Mouse (Mus musculus) liver, embryonic 15.5 days (tissue): ENCODE measurements around the gene Mras. TPM values are rescaled to one million over a fixed set of nuclear protein-coding genes. Genes with fewer than 3 reads are reported as not detected.

ENCODE experiments used
- ATAC-seq: fragments of 200-750 bp; cut with Nextera tagmentation; 2 replicates; pipeline ENCODE4 v1.8.0; 2017; ENCODE audit warnings: moderate number of reproducible peaks, mild to moderate bottlenecking, moderate library complexity; ENCODE audit not compliant: insufficient read depth
- H3K27ac ChIP-seq: fragments of 300-500 bp; sonication (generic); replicated peaks from 2 replicates; pipeline ENCODE4 v1.5.1; 2015; ENCODE audit warnings: mild to moderate bottlenecking, inconsistent platforms
- H3K27me3 ChIP-seq: fragments of 300-500 bp; sonication (generic); 2 replicates; pipeline ENCODE4 v1.6.1; 2015; ENCODE audit warnings: mild to moderate bottlenecking, inconsistent platforms
- H3K36me3 ChIP-seq: fragments of 300-500 bp; sonication (generic); replicated peaks from 2 replicates; pipeline ENCODE4 v1.6.1; 2015; ENCODE audit warnings: moderate library complexity, mild to moderate bottlenecking, inconsistent platforms
- H3K4me1 ChIP-seq: fragments of 300-500 bp; sonication (generic); replicated peaks from 2 replicates; pipeline ENCODE4 v1.6.1; 2015; ENCODE audit warnings: inconsistent platforms
- H3K4me2 ChIP-seq: fragments of 300-500 bp; sonication (generic); 2 replicates; pipeline ENCODE4 v1.6.1; 2015; ENCODE audit warnings: moderate library complexity, mild to moderate bottlenecking, inconsistent platforms
- H3K4me3 ChIP-seq: fragments of 300-500 bp; sonication (generic); replicated peaks from 2 replicates; pipeline ENCODE4 v1.5.1; 2015; ENCODE audit warnings: mild to moderate bottlenecking, inconsistent platforms
- H3K9ac ChIP-seq: fragments of 300-500 bp; sonication (generic); 2 replicates; pipeline ENCODE4 v1.6.1; 2015; ENCODE audit warnings: moderate library complexity, mild to moderate bottlenecking, inconsistent platforms
- H3K9me3 ChIP-seq: fragments of 300-500 bp; sonication (generic); replicated peaks from 2 replicates; pipeline ENCODE4 v1.6.1; 2016; ENCODE audit warnings: inconsistent platforms
- WGBS: fragments of 180-500 bp; shearing (Covaris S2); methylation state at CpG from one replicate; pipeline ENCODE4 v1.1.7; 2015; ENCODE audit warnings: mixed read lengths; ENCODE audit not compliant: insufficient replicate concordance; 5-methylcytosine and 5-hydroxymethylcytosine counted together
- polyA plus RNA-seq: library from polyadenylated mRNA; unstranded; fragments of >200 nt; fragmentation: Nextera tagmentation; extraction: Ambion mirVana; gene quantifications from 2 replicates; pipeline ENCODE4 v1.2.1, GENCODE M21; 2015

Mras gene
- polyA plus RNA-seq, 1 experiment from 2014 or later, result 3.2 TPM

- Histone ChIP-seq H3K4me3 (no peak overlapping the region), H3K9me3 (no peaks in the 10 kb centered on the region), H3K27me3 (peaks cover 60% of the 10 kb centered on the region), H3K4me2 (no peak overlapping the region), H3K4me1 (peaks cover 19% of the 10 kb centered on the region), H3K36me3 (no peaks in the 10 kb centered on the region), H3K9ac (no peak overlapping the region), H3K27ac (no peak overlapping the region)
- WGBS, result 52% methylated on average over 12 of the region's 12 CpGs
- no peak for ATAC-seq
Measured at GRCm38 (mm10) chr9:99437781-99438565, 792 bp upstream of the Mras start.

GRCm38 (mm10) chr9:99436182-99437030 is 775 bp downstream of the Mras start:
- Histone ChIP-seq H3K9ac (peak overlapping the region; percentile 43), H3K27ac (no peak overlapping the region), H3K4me1 (peaks cover 30% of the 10 kb centered on the region), H3K27me3 (peaks cover 60% of the 10 kb centered on the region), H3K36me3 (no peaks in the 10 kb centered on the region), H3K9me3 (no peaks in the 10 kb centered on the region), H3K4me2 (peak overlapping the region; percentile 75), H3K4me3 (peak overlapping the region; percentile 62)
- peak; percentile 71 for ATAC-seq
- WGBS, result 1% methylated on average over 77 of the region's 86 CpGs

GRCm38 (mm10) chr9:99435619-99436181 is 1.5 kb downstream of the Mras start:
- no peaks in the 10 kb centered on the region for H3K36me3 ChIP-seq
- H3K4me2 ChIP-seq, result peak overlapping the region; percentile 75
- no peak for ATAC-seq
- WGBS, result 36% methylated on average over 16 of the region's 16 CpGs
- no peak overlapping the region for H3K27ac ChIP-seq
- H3K27me3 ChIP-seq, result peaks cover 60% of the 10 kb centered on the region
- H3K4me1 ChIP-seq, result peaks cover 30% of the 10 kb centered on the region
- no peaks in the 10 kb centered on the region for H3K9me3 ChIP-seq
- peak overlapping the region; percentile 62 for H3K4me3 ChIP-seq
- H3K9ac ChIP-seq, result peak overlapping the region; percentile 43; the same call in 1 of the 2 replicates

DNA sequence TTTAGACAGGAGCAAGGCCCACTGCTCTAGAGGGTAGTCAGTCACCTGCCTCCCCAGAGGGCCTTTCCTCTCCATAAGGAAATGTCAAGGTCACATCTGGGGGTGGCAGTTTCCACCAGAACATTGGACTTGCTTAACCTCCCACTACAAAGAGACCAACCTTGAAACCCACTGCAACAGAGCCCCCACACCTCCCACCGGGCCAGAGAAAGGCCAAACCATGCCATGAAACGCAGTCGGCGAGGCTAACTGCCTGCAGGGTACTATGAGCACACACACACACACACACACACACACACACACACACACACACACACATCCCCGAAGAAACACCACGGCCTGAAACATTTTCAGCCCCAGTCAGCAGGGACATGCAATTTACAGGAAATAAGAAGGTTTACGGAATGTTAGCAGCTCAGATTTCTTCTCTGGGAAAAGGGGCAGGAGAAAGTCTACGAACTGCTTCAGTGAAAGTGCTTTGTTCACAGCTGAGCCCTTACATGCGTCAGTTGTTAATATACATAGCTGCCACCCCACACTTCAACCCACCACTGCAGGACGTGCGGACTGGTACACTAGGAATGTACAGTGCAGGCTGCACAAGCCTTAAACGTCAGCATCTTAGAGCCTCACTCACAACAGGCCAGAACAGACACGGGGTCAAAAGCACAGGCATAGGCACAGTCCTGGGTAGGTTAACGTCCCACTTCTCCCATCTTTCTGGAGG is 2.1 kb downstream of the Mras start:
- no peak overlapping the region for H3K9ac ChIP-seq
- 56% methylated on average over 14 of the region's 14 CpGs for WGBS
- no peak overlapping the region for H3K27ac ChIP-seq
- peaks cover 60% of the 10 kb centered on the region for H3K27me3 ChIP-seq
- H3K36me3 ChIP-seq, result no peaks in the 10 kb centered on the region
- peaks cover 30% of the 10 kb centered on the region for H3K4me1 ChIP-seq
- ATAC-seq, result no peak
- H3K9me3 ChIP-seq, result no peaks in the 10 kb centered on the region
- peak overlapping the region; percentile 75 for H3K4me2 ChIP-seq
- H3K4me3 ChIP-seq, result peak overlapping the region; percentile 62

DNA sequence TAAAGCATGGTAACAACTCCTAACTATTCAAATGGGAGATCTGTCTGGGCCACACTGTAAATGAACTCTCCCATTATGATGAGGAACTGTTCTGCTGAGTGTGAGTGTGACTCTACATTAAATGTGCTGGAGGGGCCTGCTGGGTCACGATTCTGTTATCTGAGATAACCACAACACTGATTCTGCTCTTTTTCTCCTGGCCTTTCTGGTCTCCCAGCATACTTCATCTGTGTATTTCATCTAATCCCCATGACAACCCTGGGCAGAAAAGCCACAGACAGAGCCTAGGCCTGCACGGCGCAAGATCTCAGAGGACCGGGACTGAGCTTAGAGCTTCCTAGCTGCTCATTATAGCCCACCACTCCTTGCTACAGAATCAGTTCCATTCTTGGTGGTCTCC is 4.7 kb downstream of the Mras start:
- H3K4me2 ChIP-seq, result no peak overlapping the region
- H3K4me1 ChIP-seq, result peaks cover 30% of the 10 kb centered on the region
- H3K9me3 ChIP-seq, result no peaks in the 10 kb centered on the region
- 27% methylated on average over 4 of the region's 4 CpGs for WGBS
- peaks cover 38% of the 10 kb centered on the region for H3K27me3 ChIP-seq
- no peak overlapping the region for H3K4me3 ChIP-seq
- no peak overlapping the region for H3K27ac ChIP-seq
- ATAC-seq, result peak; percentile 45; the same call in 1 of the 2 replicates
- no peak overlapping the region for H3K9ac ChIP-seq
- H3K36me3 ChIP-seq, result no peaks in the 10 kb centered on the region

GRCm38 (mm10) chr9:99431963-99432362 is 5.2 kb downstream of the Mras start:
- Histone ChIP-seq H3K4me3 (no peak overlapping the region), H3K36me3 (no peaks in the 10 kb centered on the region), H3K27me3 (peaks cover 33% of the 10 kb centered on the region), H3K4me2 (no peak overlapping the region), H3K9ac (no peak overlapping the region), H3K27ac (no peak overlapping the region), H3K9me3 (no peaks in the 10 kb centered on the region), H3K4me1 (peaks cover 27% of the 10 kb centered on the region)
- no peak for ATAC-seq
- 49% methylated on average over 6 of the region's 6 CpGs for WGBS

DNA sequence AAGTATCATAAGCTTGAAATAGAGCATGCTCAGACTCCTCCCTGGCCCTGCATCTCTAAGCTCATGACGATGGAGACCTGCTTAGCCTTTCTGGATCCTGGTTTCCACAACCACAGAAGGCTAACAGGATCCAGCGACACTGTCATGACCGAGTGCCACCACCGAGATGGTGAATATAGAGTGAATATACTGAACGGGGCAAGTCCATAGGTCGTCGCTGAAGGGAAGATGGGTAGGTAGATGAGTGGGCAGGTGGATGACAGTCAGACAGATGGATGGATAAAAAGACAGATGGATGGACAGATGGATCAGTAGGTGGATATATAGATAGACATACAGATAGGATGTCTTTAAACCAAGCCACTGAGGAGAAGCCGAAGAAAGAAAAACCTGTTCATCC is 5.8 kb downstream of the Mras start:
- peaks cover 26% of the 10 kb centered on the region for H3K27me3 ChIP-seq
- no peak overlapping the region for H3K4me3 ChIP-seq
- 74% methylated on average over 8 of the region's 8 CpGs for WGBS
- H3K4me1 ChIP-seq, result peaks cover 22% of the 10 kb centered on the region
- no peak overlapping the region for H3K4me2 ChIP-seq
- no peak overlapping the region for H3K9ac ChIP-seq
- H3K27ac ChIP-seq, result no peak overlapping the region
- ATAC-seq, result no peak
- no peaks in the 10 kb centered on the region for H3K9me3 ChIP-seq
- H3K36me3 ChIP-seq, result no peaks in the 10 kb centered on the region

DNA sequence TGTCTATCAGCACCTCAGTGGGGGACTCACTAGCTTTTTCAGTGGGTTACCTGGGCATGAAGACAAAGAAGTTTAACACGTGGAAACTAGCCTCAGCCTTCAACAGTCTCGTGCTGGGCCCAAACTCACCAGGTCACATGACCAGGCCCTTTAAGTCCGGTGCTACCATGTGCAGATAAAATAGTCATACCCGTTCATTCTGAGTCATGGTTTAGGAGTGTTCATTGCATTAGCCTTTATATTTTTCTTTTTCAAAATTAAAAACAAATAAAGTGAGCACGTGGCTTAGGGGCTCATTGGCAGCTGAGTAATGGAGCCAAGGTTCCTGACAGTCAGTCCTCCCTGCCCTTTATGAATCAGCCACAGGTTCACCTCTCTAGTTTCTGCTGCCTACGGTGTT is 6.4 kb downstream of the Mras start:
- no peak for ATAC-seq
- Histone ChIP-seq H3K9me3 (no peaks in the 10 kb centered on the region), H3K27ac (no peak overlapping the region), H3K4me2 (no peak overlapping the region), H3K4me3 (no peak overlapping the region), H3K4me1 (peaks cover 21% of the 10 kb centered on the region), H3K27me3 (peaks cover 21% of the 10 kb centered on the region), H3K36me3 (no peaks in the 10 kb centered on the region), H3K9ac (no peak overlapping the region)
- WGBS, result 54% methylated on average over 6 of the region's 6 CpGs

- peaks cover 27% of the 10 kb centered on the region for H3K4me1 ChIP-seq
- peaks cover 11% of the 10 kb centered on the region for H3K27me3 ChIP-seq
- H3K36me3 ChIP-seq, result no peaks in the 10 kb centered on the region
- H3K4me2 ChIP-seq, result no peak overlapping the region
- H3K4me3 ChIP-seq, result no peak overlapping the region
- 62% methylated on average over 3 of the region's 3 CpGs for WGBS
- H3K27ac ChIP-seq, result no peak overlapping the region
- H3K9ac ChIP-seq, result no peak overlapping the region
- no peak for ATAC-seq
- H3K9me3 ChIP-seq, result no peaks in the 10 kb centered on the region
Measured at GRCm38 (mm10) chr9:99429845-99430244, 7.3 kb downstream of the Mras start.

DNA sequence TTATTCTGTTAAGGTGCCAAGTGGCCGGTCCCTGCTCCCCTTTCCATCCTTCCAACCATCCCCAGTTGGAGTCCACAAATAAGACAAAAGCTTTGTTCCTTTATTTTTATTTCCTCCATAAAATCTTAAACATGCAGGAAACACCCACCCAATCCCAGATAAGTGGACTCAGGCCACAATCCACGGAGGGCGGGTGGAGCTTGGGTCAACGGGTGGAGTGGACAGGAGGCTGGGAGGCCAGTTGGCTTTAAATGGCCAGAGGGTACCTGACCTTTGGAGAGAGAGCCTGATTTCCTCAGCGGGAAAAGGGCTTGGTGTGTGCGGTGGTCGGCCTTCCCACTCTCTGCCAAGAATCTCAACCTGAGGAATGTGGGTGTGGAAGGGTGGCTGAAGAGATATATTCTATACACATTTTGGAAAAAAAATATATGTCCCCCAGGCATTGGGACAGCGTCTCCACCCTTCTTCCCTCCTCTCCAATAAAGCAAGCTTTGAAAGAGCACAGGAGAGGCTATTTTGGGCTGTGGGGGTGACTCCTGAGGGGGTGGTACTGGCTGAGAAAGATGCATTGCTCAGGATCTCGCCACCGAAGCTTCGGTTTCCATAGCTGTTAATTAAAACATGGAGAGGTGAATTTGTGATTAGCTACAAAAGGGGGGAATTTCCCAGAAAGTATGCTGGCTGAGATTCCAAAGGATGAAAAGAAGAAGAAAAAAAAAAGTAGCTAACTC is 8.4 kb downstream of the Mras start:
- Histone ChIP-seq H3K27ac (no peak overlapping the region), H3K4me3 (no peak overlapping the region), H3K4me2 (no peak overlapping the region), H3K9ac (no peak overlapping the region), H3K9me3 (no peaks in the 10 kb centered on the region), H3K27me3 (0 out of 2 replicates have a peak, but pooled peaks cover under 1% of the 10 kb centered on the region), H3K4me1 (peaks cover 34% of the 10 kb centered on the region), H3K36me3 (no peaks in the 10 kb centered on the region)
- ATAC-seq, result no peak
- 67% methylated on average over 11 of the region's 11 CpGs for WGBS
